Mouse (Mus musculus) myocyte (in vitro differentiated cells): ENCODE data around the gene Gm10803. TPM values are rescaled to one million over a fixed set of nuclear protein-coding genes. Genes with fewer than 3 reads are reported as not detected.

Source experiments
- H3K27me3 ChIP-seq: one replicate; pipeline ENCODE4 v1.6.1; 2011; ENCODE audit not compliant: control insufficient read depth, insufficient read depth, insufficient read length
- H3K36me3 ChIP-seq: one replicate; pipeline ENCODE4 v1.6.1; 2011; ENCODE audit not compliant: control insufficient read depth, insufficient read depth
- H3K4me2 ChIP-seq: one replicate; pipeline ENCODE4 v1.6.1; 2011; ENCODE audit warnings: low read depth, control low read depth
- H3K4me3 ChIP-seq: one replicate; pipeline ENCODE4 v1.5.1; 2011; ENCODE audit warnings: mild to moderate bottlenecking, control low read depth, moderate library complexity
- H3K79me2 ChIP-seq: one replicate; pipeline ENCODE4 v1.6.1; 2011; ENCODE audit not compliant: control insufficient read depth, insufficient read depth
- H3ac ChIP-seq: one replicate; pipeline ENCODE4 v1.6.1; 2011; ENCODE audit not compliant: control insufficient read depth, insufficient read length
- CEBPB ChIP-seq: IDR thresholded peaks from 2 replicates; pipeline ENCODE4 v1.6.1; 2011; ENCODE audit warnings: mild to moderate bottlenecking, moderate library complexity; ENCODE audit not compliant: poor library complexity, insufficient read depth, severe bottlenecking
- E2F4 ChIP-seq: IDR thresholded peaks from one replicate; pipeline ENCODE4 v1.6.1; 2011; ENCODE audit warnings: mild to moderate bottlenecking, control low read depth, moderate library complexity; ENCODE audit not compliant: insufficient read depth
- MAX ChIP-seq: IDR thresholded peaks from one replicate; pipeline ENCODE4 v1.6.1; 2011; ENCODE audit warnings: low read depth, mild to moderate bottlenecking, control low read depth
- MYOD1 ChIP-seq, 3 experiments: IDR thresholded peaks; one replicate each; pipeline ENCODE4 v1.6.1; 2011; ENCODE audit warnings: control low read depth in 2 of 3, low read depth in 2 of 3, mild to moderate bottlenecking in 2 of 3, moderate library complexity in 1 of 3; ENCODE audit not compliant: insufficient read length in 2 of 3, control insufficient read depth in 1 of 3
- MYOG ChIP-seq, 3 experiments: IDR thresholded peaks; one replicate each; pipeline ENCODE4 v1.6.1; 2011; ENCODE audit warnings: control low read depth in 2 of 3, low read depth in 2 of 3, mild to moderate bottlenecking in 2 of 3; ENCODE audit not compliant: insufficient read length in 2 of 3, control insufficient read depth in 1 of 3, insufficient read depth in 1 of 3
- POLR2A ChIP-seq: IDR thresholded peaks from one replicate; pipeline ENCODE4 v1.6.1; 2011; ENCODE audit warnings: low read depth, mild to moderate bottlenecking, control low read depth, moderate library complexity; ENCODE audit not compliant: insufficient read length
- POLR2AphosphoS2 ChIP-seq: IDR thresholded peaks from one replicate; pipeline ENCODE4 v1.6.1; 2011; ENCODE audit warnings: low read depth, control low read depth; ENCODE audit not compliant: insufficient read length
- REST ChIP-seq: IDR thresholded peaks from one replicate; pipeline ENCODE4 v1.6.1; 2011; ENCODE audit warnings: mild to moderate bottlenecking, control low read depth, moderate library complexity; ENCODE audit not compliant: insufficient read depth, insufficient read length
- SRF ChIP-seq: IDR thresholded peaks from one replicate; pipeline ENCODE4 v1.6.1; 2011; ENCODE audit warnings: low read depth; ENCODE audit not compliant: control insufficient read depth, insufficient read length
- TCF12 ChIP-seq: IDR thresholded peaks from one replicate; pipeline ENCODE4 v1.6.1; 2011; ENCODE audit warnings: mild to moderate bottlenecking, control low read depth; ENCODE audit not compliant: poor library complexity, insufficient read depth, severe bottlenecking
- TCF3 ChIP-seq: IDR thresholded peaks from one replicate; pipeline ENCODE4 v1.6.1; 2011; ENCODE audit warnings: low read depth, control low read depth; ENCODE audit not compliant: insufficient read length
- USF1 ChIP-seq: IDR thresholded peaks from one replicate; pipeline ENCODE4 v1.6.1; 2011; ENCODE audit warnings: low read depth, mild to moderate bottlenecking, control low read depth, moderate library complexity
- polyA plus RNA-seq: library from polyadenylated mRNA; unstranded; fragments of >200 nt; fragmentation: generic; extraction: Trizol; gene quantifications from one replicate; pipeline ENCODE4 v1.2.1, GENCODE M21; 2012; ENCODE audit warnings: missing spikeins

Gene Gm10803
- polyA plus RNA-seq, 1 experiment: not detected

GRCm38 (mm10) chr2:93585821-93586220, 25.5 kb downstream of the Gm10803 start:
- Histone ChIP-seq H3K4me2 (no peak overlapping the region), H3ac (no peak overlapping the region), H3K27me3 (peaks cover 50% of the 10 kb centered on the region), H3K79me2 (no peaks in the 10 kb centered on the region), H3K4me3 (no peak overlapping the region), H3K36me3 (no peaks in the 10 kb centered on the region)
- no peak for TF ChIP-seq TCF3
- no peak for TF ChIP-seq SRF
- TF ChIP-seq MYOG (IDR thresholded peaks at IDR 0.05; ENCODE audit: control insufficient read depth in 1 of 3, insufficient read depth in 1 of 3, insufficient read length in 2 of 3, low read depth in 2 of 3): no peak
- TF ChIP-seq MYOD1 (IDR thresholded peaks at IDR 0.05; ENCODE audit: control insufficient read depth in 1 of 3, insufficient read length in 2 of 3, low read depth in 2 of 3): no peak
- TF ChIP-seq REST: no peak
- no peak for TF ChIP-seq CEBPB
- TF ChIP-seq POLR2AphosphoS2: no peak
- no peak for TF ChIP-seq E2F4
- TF ChIP-seq USF1: no peak
- no peak for TF ChIP-seq TCF12
- no peak for TF ChIP-seq POLR2A

GRCm38 (mm10) chr2:93587446-93587845, 27.1 kb downstream of the Gm10803 start:
- no peak overlapping the region for H3K4me3 ChIP-seq
- no peak for TF ChIP-seq MYOG (IDR thresholded peaks at IDR 0.05; ENCODE audit: control insufficient read depth in 1 of 3, insufficient read depth in 1 of 3, insufficient read length in 2 of 3, low read depth in 2 of 3)
- no peak for TF ChIP-seq POLR2A
- no peak for TF ChIP-seq REST
- no peak for TF ChIP-seq POLR2AphosphoS2
- no peak for TF ChIP-seq CEBPB
- no peak for TF ChIP-seq TCF3
- TF ChIP-seq MYOD1 (IDR thresholded peaks at IDR 0.05; ENCODE audit: control insufficient read depth in 1 of 3, insufficient read length in 2 of 3, low read depth in 2 of 3): no peak
- TF ChIP-seq TCF12: no peak
- no peak for TF ChIP-seq USF1
- TF ChIP-seq E2F4: no peak
- no peak for TF ChIP-seq MAX
- no peak for TF ChIP-seq SRF
- no peaks in the 10 kb centered on the region for H3K79me2 ChIP-seq
- H3K4me2 ChIP-seq: no peak overlapping the region
- H3K36me3 ChIP-seq: no peaks in the 10 kb centered on the region
- no peak overlapping the region for H3ac ChIP-seq
- H3K27me3 ChIP-seq: peaks cover 46% of the 10 kb centered on the region

- H3K79me2 ChIP-seq: no peaks in the 10 kb centered on the region
- no peak overlapping the region for H3K4me2 ChIP-seq
- no peak overlapping the region for H3K4me3 ChIP-seq
- TF ChIP-seq MYOD1 (IDR thresholded peaks at IDR 0.05; ENCODE audit: control insufficient read depth in 1 of 3, insufficient read length in 2 of 3, low read depth in 2 of 3) (no peak), POLR2AphosphoS2 (no peak), USF1 (no peak), TCF3 (no peak), MYOG (IDR thresholded peaks at IDR 0.05; ENCODE audit: control insufficient read depth in 1 of 3, insufficient read depth in 1 of 3, insufficient read length in 2 of 3, low read depth in 2 of 3) (no peak), E2F4 (no peak), MAX (no peak), POLR2A (no peak), CEBPB (no peak), REST (no peak), SRF (no peak), TCF12 (no peak)
- H3ac ChIP-seq: no peak overlapping the region
- peaks cover 54% of the 10 kb centered on the region for H3K27me3 ChIP-seq
- no peaks in the 10 kb centered on the region for H3K36me3 ChIP-seq
Measured at GRCm38 (mm10) chr2:93589875-93590274, 29.5 kb downstream of the Gm10803 start.

GRCm38 (mm10) chr2:93591706-93592105, 31.3 kb downstream of the Gm10803 start:
- no peaks in the 10 kb centered on the region for H3K79me2 ChIP-seq
- H3ac ChIP-seq: no peak overlapping the region
- TF ChIP-seq POLR2AphosphoS2 (no peak), MYOG (IDR thresholded peaks at IDR 0.05; ENCODE audit: control insufficient read depth in 1 of 3, insufficient read depth in 1 of 3, insufficient read length in 2 of 3, low read depth in 2 of 3) (no peak), MAX (no peak), E2F4 (no peak), POLR2A (no peak), USF1 (no peak), MYOD1 (IDR thresholded peaks at IDR 0.05; ENCODE audit: control insufficient read depth in 1 of 3, insufficient read length in 2 of 3, low read depth in 2 of 3) (no peak), TCF12 (no peak), TCF3 (no peak), CEBPB (no peak), REST (no peak), SRF (no peak)
- peaks cover 57% of the 10 kb centered on the region for H3K27me3 ChIP-seq
- no peak overlapping the region for H3K4me2 ChIP-seq
- no peak overlapping the region for H3K4me3 ChIP-seq
- H3K36me3 ChIP-seq: no peaks in the 10 kb centered on the region

- Histone ChIP-seq H3K79me2 (no peaks in the 10 kb centered on the region), H3K27me3 (peaks cover 54% of the 10 kb centered on the region), H3K4me3 (no peak overlapping the region), H3K4me2 (no peak overlapping the region), H3ac (no peak overlapping the region), H3K36me3 (no peaks in the 10 kb centered on the region)
- TF ChIP-seq REST (no peak), MAX (no peak), POLR2A (no peak), MYOG (IDR thresholded peaks at IDR 0.05; ENCODE audit: control insufficient read depth in 1 of 3, insufficient read depth in 1 of 3, insufficient read length in 2 of 3, low read depth in 2 of 3) (no peak), MYOD1 (IDR thresholded peaks at IDR 0.05; ENCODE audit: control insufficient read depth in 1 of 3, insufficient read length in 2 of 3, low read depth in 2 of 3) (no peak), TCF3 (no peak), POLR2AphosphoS2 (no peak), E2F4 (no peak), USF1 (no peak), SRF (no peak)
Measured at GRCm38 (mm10) chr2:93592164-93592790, 31.9 kb downstream of the Gm10803 start.
